Mouse (Mus musculus): ENCODE results near the gene Kcnk15. TPM values are rescaled to one million over a fixed set of nuclear protein-coding genes. Genes with fewer than 3 reads are reported as not detected.

Gene Kcnk15
- total RNA-seq (2017): not detected in 2 replicates

- no peak for ATAC-seq (ENCODE audit: extremely low read depth, insufficient number of reproducible peaks, low FRiP score, poor library complexity, severe bottlenecking)
Observed at GRCm38 (mm10) chr2:163853461-163853901, at the start of gene Kcnk15. Kcnk15 (plus strand) TSS chr2:163853651.

DNA sequence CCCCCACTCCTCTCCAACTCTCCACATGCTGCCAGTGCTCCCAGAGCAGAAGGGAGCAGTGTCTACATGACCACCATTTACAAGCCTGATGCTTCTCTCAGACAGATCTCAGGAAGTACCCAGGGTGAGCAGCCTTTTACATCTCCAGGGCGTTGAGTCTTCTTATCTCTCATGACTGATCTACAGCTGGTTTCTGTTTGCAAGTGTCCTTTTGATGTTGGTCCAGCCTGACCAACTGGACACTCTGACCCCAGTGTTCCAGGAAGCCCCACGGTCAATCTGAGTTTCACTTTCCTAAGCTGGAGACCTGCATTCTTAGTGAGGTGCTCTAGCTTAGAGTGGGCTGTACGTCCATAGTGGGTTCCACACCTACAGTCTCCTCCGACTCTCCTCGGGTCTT, 49.6 kb upstream of the Kcnk15 start:
- ATAC-seq (ENCODE audit: extremely low read depth, insufficient number of reproducible peaks, low FRiP score, poor library complexity, severe bottlenecking): no peak

DNA sequence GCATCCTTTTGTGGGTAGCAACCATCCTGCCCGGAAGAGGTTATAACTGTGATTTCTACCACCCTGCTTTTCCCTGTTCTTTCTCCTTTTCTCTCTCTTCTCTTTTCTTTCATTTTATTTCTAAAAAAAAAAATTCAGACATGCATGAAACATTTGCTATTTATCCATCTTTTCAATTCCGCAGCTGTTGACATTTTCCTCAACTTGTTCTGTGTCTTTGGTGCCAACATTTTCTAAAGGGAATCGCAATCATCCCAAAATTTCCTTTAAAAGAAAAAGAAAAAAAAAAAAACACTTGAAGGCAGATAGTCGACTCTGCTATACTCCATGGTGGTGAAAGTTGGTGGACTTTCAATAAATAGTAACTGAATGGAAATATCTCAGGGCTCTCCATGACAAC, 44.3 kb upstream of the Kcnk15 start:
- ATAC-seq (ENCODE audit: extremely low read depth, insufficient number of reproducible peaks, low FRiP score, poor library complexity, severe bottlenecking): no peak

DNA sequence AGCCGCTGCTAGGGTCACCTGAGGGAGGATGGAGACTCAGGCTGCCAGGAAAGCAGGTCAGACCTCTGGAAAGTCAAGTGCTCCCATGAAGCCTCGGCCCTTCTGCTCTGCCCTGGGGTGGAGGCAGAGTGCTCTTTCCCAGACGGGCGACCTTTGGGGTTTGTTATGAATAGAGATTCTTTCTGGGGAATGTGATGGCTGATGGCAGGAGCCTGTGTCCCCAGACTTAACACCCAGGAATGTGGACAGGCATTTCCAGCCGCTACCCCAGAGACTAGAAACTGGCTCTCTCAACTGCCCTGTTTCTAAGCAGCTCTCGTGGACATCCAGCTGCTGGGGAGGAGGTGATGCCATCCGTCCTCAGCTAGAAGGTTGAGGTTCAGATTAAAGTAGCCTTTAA, 43.7 kb upstream of the Kcnk15 start:
- no peak for ATAC-seq (ENCODE audit: extremely low read depth, insufficient number of reproducible peaks, low FRiP score, poor library complexity, severe bottlenecking)

DNA sequence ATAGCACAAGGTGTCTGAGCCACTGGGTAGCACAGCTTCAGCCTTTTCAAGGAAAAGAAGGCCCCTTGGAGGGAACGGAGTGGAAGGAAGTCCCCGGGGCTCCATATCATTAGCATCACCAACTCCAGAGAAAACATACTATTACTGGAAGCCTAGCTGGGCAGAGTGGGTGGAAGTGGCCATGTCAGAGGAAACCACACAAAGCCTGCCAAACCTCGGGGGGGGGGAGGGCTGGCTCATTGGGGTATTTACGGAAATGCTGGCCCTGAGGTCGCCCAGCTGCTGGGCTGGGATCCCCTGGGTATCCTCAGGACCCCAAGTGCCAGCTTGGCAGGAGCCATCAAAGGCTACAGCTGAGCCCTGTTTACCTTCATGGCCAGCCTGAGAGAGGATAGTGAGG, 40.4 kb upstream of the Kcnk15 start:
- no peak for ATAC-seq (ENCODE audit: extremely low read depth, insufficient number of reproducible peaks, low FRiP score, poor library complexity, severe bottlenecking)

- ATAC-seq (ENCODE audit: extremely low read depth, insufficient number of reproducible peaks, low FRiP score, poor library complexity, severe bottlenecking): no peak
Observed at GRCm38 (mm10) chr2:163814739-163815465, 38.5 kb upstream of the Kcnk15 start.

- no peak for ATAC-seq (ENCODE audit: extremely low read depth, insufficient number of reproducible peaks, low FRiP score, poor library complexity, severe bottlenecking)
Observed at GRCm38 (mm10) chr2:163820607-163821006, 32.8 kb upstream of the Kcnk15 start, which contains the start of gene Ccn5. Ccn5 (plus strand) TSS chr2:163820861.

DNA sequence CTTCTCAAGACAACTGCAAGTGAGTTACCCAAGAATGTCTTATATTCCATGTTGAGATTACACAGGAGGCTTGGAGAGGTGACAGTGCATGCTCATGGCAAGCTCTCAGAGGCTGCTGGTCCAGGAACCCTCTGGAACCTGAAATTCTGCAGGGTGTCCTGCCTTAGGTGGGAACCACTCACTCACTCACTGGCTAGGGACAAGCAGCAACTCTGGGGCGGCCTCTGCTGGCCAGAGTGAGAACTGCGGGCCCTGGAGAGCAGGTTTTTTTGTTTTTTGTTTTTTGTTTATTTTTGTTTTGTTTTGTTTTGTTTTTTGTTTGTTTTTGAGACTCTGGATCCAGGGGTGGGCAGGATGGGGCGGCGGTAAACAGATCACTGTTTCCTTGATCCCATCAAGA, 30.2 kb upstream of the Kcnk15 start:
- no peak for ATAC-seq (ENCODE audit: extremely low read depth, insufficient number of reproducible peaks, low FRiP score, poor library complexity, severe bottlenecking)

DNA sequence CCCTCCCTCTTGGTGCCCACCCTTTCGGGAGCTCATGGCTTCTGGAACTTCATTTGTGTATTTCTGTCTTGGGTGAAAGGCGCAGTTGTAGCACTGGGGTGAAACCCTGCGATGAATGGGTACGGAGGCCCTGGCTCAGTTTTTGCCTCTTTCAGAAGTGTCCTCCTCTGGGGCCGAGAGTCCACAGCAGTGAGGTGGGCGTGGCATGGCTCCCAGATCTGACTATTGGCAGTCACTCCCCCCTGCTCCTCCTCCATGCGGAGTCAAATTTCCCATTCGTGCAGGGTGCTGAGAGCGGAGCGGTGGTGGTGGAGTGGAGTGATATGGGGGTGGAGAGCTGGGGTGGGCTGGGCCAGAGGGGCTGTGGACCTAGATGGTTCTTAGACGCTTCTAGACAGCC, 29.7 kb upstream of the Kcnk15 start:
- no peak for ATAC-seq (ENCODE audit: extremely low read depth, insufficient number of reproducible peaks, low FRiP score, poor library complexity, severe bottlenecking)

- ATAC-seq (ENCODE audit: extremely low read depth, insufficient number of reproducible peaks, low FRiP score, poor library complexity, severe bottlenecking): no peak
Observed at GRCm38 (mm10) chr2:163825861-163826260, 27.6 kb upstream of the Kcnk15 start.

- ATAC-seq (ENCODE audit: extremely low read depth, insufficient number of reproducible peaks, low FRiP score, poor library complexity, severe bottlenecking): no peak
Observed at GRCm38 (mm10) chr2:163826494-163826893, 27.0 kb upstream of the Kcnk15 start.

- ATAC-seq (ENCODE audit: extremely low read depth, insufficient number of reproducible peaks, low FRiP score, poor library complexity, severe bottlenecking): 0 out of 2 replicates have a peak, but pooled peaks have one; percentile 13
Observed at GRCm38 (mm10) chr2:163831163-163831562, 22.3 kb upstream of the Kcnk15 start.

DNA sequence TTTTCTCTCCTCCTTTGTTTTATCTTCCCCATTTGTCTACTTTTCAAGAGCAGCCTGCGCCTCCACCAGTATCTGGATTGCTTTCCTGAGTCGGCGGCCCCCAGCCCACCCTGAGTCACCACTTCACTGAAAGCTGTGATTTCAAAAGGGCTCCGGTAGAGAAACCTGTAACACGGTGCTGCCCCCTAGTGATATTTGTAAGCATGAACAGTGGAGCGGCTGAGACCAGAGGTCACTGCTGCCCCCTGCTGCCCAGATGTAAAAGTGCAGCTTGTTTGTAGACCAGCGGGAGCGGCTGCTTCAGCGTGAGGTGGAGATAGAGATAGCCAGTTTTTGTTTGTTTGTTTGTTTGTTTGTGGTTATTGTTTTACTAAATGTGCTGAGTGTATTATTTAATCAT, 15.4 kb upstream of the Kcnk15 start:
- peak; percentile 93 for ATAC-seq (ENCODE audit: extremely low read depth, insufficient number of reproducible peaks, low FRiP score, poor library complexity, severe bottlenecking)

DNA sequence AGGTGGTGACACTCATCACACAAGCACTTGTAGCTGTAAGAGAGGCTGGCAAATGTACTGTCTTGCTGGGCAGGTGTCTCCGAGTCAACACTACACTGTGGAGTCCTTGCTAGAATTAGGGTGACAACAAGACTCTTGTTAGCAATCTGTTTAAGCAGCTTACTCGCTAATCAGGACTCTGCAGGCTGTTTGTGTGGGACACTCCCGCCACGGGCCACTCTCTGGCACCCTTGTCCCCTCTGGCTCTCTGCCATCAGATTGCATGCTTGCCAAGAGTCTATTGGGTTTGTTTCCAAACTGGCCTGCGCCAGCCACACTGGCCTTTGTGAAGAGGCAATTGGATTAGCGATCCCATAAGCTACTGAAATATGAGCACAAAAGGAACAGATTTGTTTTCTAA, 13.9 kb upstream of the Kcnk15 start:
- no peak for ATAC-seq (ENCODE audit: extremely low read depth, insufficient number of reproducible peaks, low FRiP score, poor library complexity, severe bottlenecking)

DNA sequence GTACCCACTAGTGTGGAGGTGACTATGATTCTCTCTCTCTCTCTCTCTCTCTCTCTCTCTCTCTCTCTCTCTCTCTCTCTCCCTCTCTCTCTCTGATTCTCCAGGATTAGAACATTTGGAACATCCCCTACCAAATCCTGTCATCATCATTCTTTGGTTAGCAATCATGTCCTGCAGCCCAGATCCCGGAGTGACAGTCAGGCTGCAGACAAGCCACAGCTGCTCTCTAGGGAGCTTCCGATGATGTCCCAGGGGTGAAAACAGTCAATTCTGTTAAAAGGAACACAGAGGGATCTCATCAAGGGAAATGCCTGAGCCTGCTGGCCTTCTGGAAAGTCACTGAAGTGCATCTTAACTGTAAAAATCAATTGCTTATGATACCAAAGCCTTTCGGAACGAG, 11.4 kb upstream of the Kcnk15 start:
- ATAC-seq (ENCODE audit: extremely low read depth, insufficient number of reproducible peaks, low FRiP score, poor library complexity, severe bottlenecking): no peak

DNA sequence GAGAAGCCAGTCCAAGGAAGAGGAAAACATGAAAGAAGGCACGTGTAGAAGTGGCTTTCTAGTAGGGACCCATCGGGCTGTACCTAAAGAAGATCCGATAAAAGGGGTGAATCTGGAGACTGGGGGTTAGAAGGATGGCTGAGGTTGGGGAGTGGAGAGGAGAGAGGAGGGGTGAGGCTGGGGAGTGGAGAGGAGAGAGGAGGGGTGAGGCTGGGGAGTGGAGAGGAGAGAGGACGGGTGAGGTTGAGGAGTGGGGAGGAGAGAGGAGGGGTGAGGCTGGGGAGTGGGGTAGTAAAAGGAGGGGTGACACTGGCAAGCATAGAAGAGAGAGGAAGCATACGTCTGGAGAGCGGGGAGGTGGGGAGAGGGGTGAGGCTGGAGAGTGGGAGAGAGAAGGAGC, 3.8 kb downstream of the Kcnk15 start:
- ATAC-seq (ENCODE audit: extremely low read depth, insufficient number of reproducible peaks, low FRiP score, poor library complexity, severe bottlenecking): peak; percentile 45; the same call in 1 of the 2 replicates

- ATAC-seq (ENCODE audit: extremely low read depth, insufficient number of reproducible peaks, low FRiP score, poor library complexity, severe bottlenecking): no peak
Observed at GRCm38 (mm10) chr2:163858254-163858947, 5.0 kb downstream of the Kcnk15 start.

GRCm38 (mm10) chr2:163865311-163865710, 11.9 kb downstream of the Kcnk15 start:
- ATAC-seq (ENCODE audit: extremely low read depth, insufficient number of reproducible peaks, low FRiP score, poor library complexity, severe bottlenecking): no peak

- ATAC-seq (ENCODE audit: extremely low read depth, insufficient number of reproducible peaks, low FRiP score, poor library complexity, severe bottlenecking): no peak
Observed at GRCm38 (mm10) chr2:163866061-163866460, 12.6 kb downstream of the Kcnk15 start.

DNA sequence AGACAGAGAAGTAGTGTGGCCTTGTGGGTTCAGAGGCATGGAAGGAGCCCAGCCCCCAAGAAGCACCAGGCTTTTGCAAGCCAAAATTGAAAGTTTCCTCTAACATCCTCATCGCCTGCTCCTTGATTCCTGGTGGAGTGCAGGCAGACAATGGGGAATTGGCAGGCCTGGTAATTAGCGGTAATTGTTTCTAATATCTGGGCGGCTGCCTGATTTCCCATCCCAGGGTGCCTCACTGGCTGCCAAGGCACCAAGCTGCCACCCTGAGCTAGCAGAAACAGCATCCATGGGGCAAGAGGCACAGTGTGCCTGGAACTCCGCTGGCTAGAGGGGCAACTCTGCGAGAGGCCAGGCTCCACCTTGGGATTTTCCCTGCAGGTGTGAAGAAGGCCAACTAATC, 16.3 kb downstream of the Kcnk15 start:
- ATAC-seq (ENCODE audit: extremely low read depth, insufficient number of reproducible peaks, low FRiP score, poor library complexity, severe bottlenecking): no peak

Data from neutrophil, adult 5-6 weeks (primary cell).